Mouse (Mus musculus) ES-Bruce4 (cell line): ENCODE data around the gene Icosl. TPM values are rescaled to one million over a fixed set of nuclear protein-coding genes. Genes with fewer than 3 reads are reported as not detected.
"Not testable (repeated sequence)": the region's sequence is repeated elsewhere in the genome, so short reads cannot be mapped to it uniquely, and the experiment has no call there.

Experiments used
- H3K27ac ChIP-seq: 2 replicates; pipeline ENCODE4 v1.5.1; 2012; ENCODE audit warnings: low read length, inconsistent platforms; ENCODE audit not compliant: insufficient read depth
- H3K27me3 ChIP-seq: 2 replicates; pipeline ENCODE4 v1.6.1; 2012; ENCODE audit warnings: mild to moderate bottlenecking, low read length, inconsistent platforms; ENCODE audit not compliant: control insufficient read depth, poor library complexity, insufficient read depth, severe bottlenecking
- H3K36me3 ChIP-seq: 2 replicates; pipeline ENCODE4 v1.6.1; 2012; ENCODE audit warnings: inconsistent platforms, mild to moderate bottlenecking, low read length, moderate library complexity; ENCODE audit not compliant: control insufficient read depth, poor library complexity, insufficient read depth, severe bottlenecking
- H3K4me1 ChIP-seq: one replicate; pipeline ENCODE4 v1.8.1; 2011; ENCODE audit warnings: low read length; ENCODE audit not compliant: control insufficient read depth, insufficient read depth
- H3K4me3 ChIP-seq: 2 replicates; pipeline ENCODE4 v1.5.1; 2011; ENCODE audit warnings: low read depth, mild to moderate bottlenecking, low read length
- H3K9ac ChIP-seq: 2 replicates; pipeline ENCODE4 v1.6.1; 2012; ENCODE audit warnings: low read depth, mild to moderate bottlenecking, inconsistent platforms; ENCODE audit not compliant: poor library complexity, severe bottlenecking
- H3K9me3 ChIP-seq: replicated peaks from 2 replicates; pipeline ENCODE4 v1.6.1; 2012; ENCODE audit warnings: mild to moderate bottlenecking, low read length, inconsistent platforms; ENCODE audit not compliant: control insufficient read depth, poor library complexity, insufficient read depth, severe bottlenecking
- CTCF ChIP-seq: IDR thresholded peaks from one replicate; pipeline ENCODE4 v1.8.1; 2011; ENCODE audit warnings: low read depth, low read length
- EP300 ChIP-seq: IDR thresholded peaks from 2 replicates; pipeline ENCODE4 v1.6.1; 2011; ENCODE audit warnings: low read depth, low read length; ENCODE audit not compliant: insufficient read depth
- POLR2A ChIP-seq: IDR thresholded peaks from one replicate; pipeline ENCODE4 v1.8.1; 2011; ENCODE audit warnings: low read length; ENCODE audit not compliant: insufficient read depth
- polyA plus RNA-seq: library from polyadenylated mRNA; stranded (reverse); fragments of >200 nt; gene quantifications from 2 replicates; pipeline ENCODE4 v1.2.4, GENCODE M21; 2011; ENCODE audit warnings: low read depth; ENCODE audit not compliant: missing spikeins, insufficient read depth, insufficient read length

The Icosl gene
- polyA plus RNA-seq, 1 experiment: 13.5 TPM

DNA sequence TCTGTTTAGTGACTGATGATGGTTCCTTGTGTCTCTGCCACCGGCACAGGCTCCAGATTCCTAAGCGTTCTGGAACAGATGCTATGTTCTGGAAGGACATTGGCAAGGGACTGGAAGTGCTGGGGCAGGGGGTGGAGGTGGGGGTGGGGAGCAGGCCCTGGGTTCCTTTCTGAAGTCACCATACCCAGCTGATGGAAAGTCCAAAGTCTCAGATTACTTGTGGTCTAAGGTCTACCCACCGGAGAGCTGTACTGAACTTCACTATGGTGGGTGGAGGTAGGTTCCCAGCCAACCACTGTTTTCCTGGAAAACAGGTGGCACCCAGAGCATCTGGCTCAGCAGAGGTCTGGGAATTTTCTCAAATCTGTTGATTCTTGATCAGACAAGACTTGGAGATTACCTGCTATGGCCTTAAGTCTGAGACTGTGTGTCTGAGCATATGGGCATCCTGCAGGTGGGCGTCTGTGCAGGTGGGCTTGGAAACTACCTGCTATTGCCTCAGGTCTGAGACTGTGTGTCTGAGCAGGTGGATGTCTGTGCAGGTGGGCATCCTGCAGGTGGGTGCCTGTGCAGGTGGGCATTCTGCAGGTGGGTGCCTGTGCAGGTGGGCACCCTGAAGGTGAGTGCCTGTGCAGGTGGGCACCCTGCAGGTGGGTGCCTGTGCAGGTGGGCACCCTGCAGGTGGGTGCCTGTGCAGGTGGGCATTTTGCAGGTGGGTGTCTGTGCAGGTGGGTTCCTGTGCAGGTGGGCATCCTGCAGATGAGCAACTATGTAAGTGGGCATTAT lies 21.8 kb downstream of the Icosl start:
- Histone ChIP-seq H3K27ac (no peak overlapping the region), H3K4me3 (no peak overlapping the region), H3K9me3 (no peaks in the 10 kb centered on the region), H3K27me3 (no peaks in the 10 kb centered on the region), H3K36me3 (no peaks in the 10 kb centered on the region), H3K9ac (no peak overlapping the region), H3K4me1 (peaks cover under 1% of the 10 kb centered on the region)
- TF ChIP-seq EP300 (no peak), POLR2A (no peak), CTCF (no peak)

DNA sequence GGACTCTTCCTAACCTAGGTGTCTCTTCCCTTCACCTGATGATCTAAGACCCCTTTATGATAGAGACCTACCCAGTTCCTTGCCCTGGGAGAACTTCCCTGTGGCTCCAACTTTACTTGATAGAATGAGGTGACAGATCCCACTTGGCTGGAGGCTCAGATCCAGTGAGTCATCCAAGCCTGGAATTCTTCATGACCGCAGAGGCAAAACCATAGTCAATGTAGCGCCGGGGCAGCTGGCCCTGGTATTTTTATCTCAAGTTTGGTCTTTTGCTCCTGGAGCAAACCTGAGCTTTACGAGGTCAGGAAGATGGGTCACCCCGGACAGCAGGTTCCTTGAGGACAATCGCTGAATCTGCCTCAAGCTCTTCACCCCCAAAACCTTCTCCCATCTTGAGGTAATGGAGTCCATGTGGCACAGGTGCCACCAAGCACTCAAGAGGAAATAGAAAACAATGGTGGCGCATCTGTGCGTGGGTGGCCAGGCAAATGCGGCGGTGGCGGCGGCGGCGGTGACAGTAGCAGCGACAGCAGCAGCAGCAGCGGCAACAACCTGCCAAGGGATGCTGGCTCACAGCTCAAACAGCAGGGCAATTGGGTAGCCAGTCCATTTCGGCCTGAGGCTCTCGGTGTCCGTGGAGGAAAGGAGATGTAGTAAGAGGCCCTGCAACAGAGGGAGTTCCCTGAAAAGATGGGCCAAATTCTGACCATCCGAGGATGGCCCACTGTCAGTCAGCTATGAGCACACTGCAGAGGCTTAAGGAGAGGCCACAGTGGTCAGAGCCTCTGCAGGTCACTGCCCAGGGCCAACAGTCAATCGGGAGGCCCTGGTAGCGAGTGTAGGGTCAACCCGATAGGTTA lies 23.0 kb downstream of the Icosl start:
- no peak overlapping the region for H3K9ac ChIP-seq
- no peak overlapping the region for H3K4me3 ChIP-seq
- peaks cover 3% of the 10 kb centered on the region for H3K4me1 ChIP-seq
- no peak overlapping the region for H3K27ac ChIP-seq
- TF ChIP-seq EP300 (no peak), CTCF (no peak), POLR2A (no peak)
- no peaks in the 10 kb centered on the region for H3K27me3 ChIP-seq
- no peaks in the 10 kb centered on the region for H3K36me3 ChIP-seq
- H3K9me3 ChIP-seq: no peaks in the 10 kb centered on the region

GRCm38 (mm10) chr10:78092725-78093029 lies 23.6 kb downstream of the Icosl start:
- TF ChIP-seq EP300: no peak
- TF ChIP-seq POLR2A: no peak
- no peak for TF ChIP-seq CTCF
- no peaks in the 10 kb centered on the region for H3K27me3 ChIP-seq
- no peaks in the 10 kb centered on the region for H3K36me3 ChIP-seq
- no peak overlapping the region for H3K4me3 ChIP-seq
- no peak overlapping the region for H3K27ac ChIP-seq
- H3K4me1 ChIP-seq: peaks cover 3% of the 10 kb centered on the region
- no peaks in the 10 kb centered on the region for H3K9me3 ChIP-seq
- no peak overlapping the region for H3K9ac ChIP-seq

DNA sequence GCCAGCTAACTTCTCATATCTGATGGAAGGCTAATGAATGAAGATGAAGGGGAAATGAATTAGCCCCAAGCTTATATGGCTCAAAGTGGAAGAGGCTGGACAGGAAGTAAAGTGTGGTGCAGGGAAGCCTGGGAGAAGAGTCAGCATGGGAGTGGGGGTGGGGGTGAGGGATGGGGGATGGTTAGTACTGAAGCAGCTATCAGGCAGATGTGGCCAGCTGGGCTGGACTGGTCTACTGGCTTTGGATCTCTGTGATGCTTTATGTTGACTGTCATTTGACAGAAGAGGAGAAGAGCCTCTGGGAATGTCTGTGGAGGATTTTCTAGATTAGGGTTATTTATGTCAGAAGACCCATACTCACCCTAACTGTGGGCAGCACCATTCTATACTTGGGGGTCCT lies 26.1 kb downstream of the Icosl start:
- no peak overlapping the region for H3K27ac ChIP-seq
- H3K4me3 ChIP-seq: no peak overlapping the region
- no peaks in the 10 kb centered on the region for H3K9me3 ChIP-seq
- H3K4me1 ChIP-seq: peaks cover 3% of the 10 kb centered on the region
- no peaks in the 10 kb centered on the region for H3K36me3 ChIP-seq
- no peaks in the 10 kb centered on the region for H3K27me3 ChIP-seq
- no peak overlapping the region for H3K9ac ChIP-seq
- TF ChIP-seq EP300: no peak
- TF ChIP-seq CTCF: no peak
- TF ChIP-seq POLR2A: no peak

DNA sequence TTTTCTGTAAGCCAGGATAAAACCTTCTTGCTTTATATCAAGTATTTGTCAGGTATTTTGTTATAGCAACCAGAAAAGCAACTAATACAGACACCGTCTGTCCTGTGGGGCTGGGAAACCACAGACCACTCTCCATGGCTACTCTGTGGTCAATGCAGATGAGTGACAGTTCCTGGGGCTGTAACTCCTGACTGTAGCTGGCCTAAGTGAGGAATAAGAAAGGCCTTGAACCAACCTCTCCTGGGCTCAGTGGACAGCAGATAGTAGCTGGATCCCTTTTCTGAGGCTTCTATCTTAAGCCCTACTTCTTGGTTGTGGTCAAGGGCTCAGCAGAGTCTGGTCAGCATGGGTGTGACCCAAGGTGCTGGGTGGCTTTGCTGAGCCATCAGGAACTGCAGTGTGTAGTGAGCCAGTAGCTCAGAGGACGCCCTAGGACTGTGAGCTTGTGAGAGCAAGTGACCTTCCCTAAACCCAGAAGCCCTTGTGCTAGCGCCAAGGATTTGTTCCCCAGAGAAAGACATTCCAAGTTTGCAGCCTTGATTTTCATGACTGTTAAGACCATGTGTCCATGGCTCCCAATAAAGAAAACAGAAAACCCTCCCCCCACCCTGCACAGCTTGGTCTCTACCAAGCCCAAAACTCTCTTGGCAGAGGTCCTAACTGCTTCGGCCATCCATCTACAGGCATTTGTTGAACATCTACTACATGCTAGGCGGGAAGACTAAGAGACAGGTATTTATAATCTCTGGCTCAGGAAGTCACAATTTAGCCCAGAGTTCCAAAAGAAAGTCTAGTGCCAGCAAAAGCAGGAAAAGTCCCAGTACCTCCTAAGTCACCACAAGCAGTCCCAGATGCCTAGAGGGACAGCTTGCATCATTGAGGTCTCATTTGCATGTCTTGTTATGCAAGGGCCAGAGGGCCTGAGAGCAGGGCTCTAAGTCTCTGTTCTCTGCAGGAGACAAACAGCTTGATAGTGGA lies 27.1 kb downstream of the Icosl start:
- no peak overlapping the region for H3K9ac ChIP-seq
- no peaks in the 10 kb centered on the region for H3K36me3 ChIP-seq
- H3K4me3 ChIP-seq: no peak overlapping the region
- no peak overlapping the region for H3K27ac ChIP-seq
- TF ChIP-seq CTCF: no peak
- no peak for TF ChIP-seq POLR2A
- TF ChIP-seq EP300: peak; percentile 62; the same call in 1 of the 2 replicates
- H3K9me3 ChIP-seq: no peaks in the 10 kb centered on the region
- H3K4me1 ChIP-seq: peaks cover 3% of the 10 kb centered on the region
- no peaks in the 10 kb centered on the region for H3K27me3 ChIP-seq

DNA sequence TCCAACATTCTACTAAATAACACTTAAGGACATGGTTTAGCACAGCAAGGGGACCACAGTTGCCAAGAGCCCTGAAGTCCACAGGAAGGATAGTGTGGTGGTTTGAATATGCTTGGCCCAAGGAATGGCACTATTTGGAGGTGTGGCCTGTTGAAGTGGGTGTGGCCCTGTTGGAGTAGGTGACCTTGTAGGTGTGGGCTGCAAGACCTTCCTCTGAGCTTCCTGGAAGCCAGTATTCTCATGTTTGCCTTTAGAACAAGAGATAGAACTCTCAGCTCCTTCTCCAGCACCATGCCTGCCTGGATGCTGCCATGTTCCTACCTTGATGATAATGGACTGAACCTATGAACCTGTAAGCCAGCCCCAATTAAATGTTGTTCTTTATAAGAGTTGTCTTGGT lies 30.8 kb downstream of the Icosl start:
- H3K36me3 ChIP-seq, H3K4me3 ChIP-seq, H3K27me3 ChIP-seq, H3K4me1 ChIP-seq, H3K9me3 ChIP-seq, H3K9ac ChIP-seq, H3K27ac ChIP-seq: not testable (repeated sequence)
